Mouse (Mus musculus) heart, adult 2 months (tissue): ENCODE measurements around the gene Adcy2. TPM values are rescaled to one million over a fixed set of nuclear protein-coding genes. Genes with fewer than 3 reads are reported as not detected.

Experiments
- DNase-seq, 2 experiments: peaks; one replicate each; pipeline ENCODE4 v3.0.0; 2021
- H3K27ac ChIP-seq: fragments of 200-600 bp; 2 replicates; pipeline ENCODE4 v1.8.1; 2022
- H3K27me3 ChIP-seq: fragments of 200-500 bp; 2 replicates; pipeline ENCODE4 v1.6.1; 2012; ENCODE audit warnings: mild to moderate bottlenecking, low read length, inconsistent platforms, mixed read lengths; ENCODE audit not compliant: control insufficient read depth, insufficient read depth
- H3K36me3 ChIP-seq: fragments of 200-500 bp; 2 replicates; pipeline ENCODE4 v1.6.1; 2012; ENCODE audit warnings: low read length, inconsistent platforms; ENCODE audit not compliant: control insufficient read depth, insufficient read depth
- H3K4me1 ChIP-seq: fragments of 200-500 bp; 2 replicates; pipeline ENCODE4 v1.6.1; 2011; ENCODE audit warnings: low read length; ENCODE audit not compliant: control insufficient read depth, insufficient read depth
- H3K4me3 ChIP-seq: fragments of 200-600 bp; 2 replicates; pipeline ENCODE4 v1.8.1; 2022
- H3K79me2 ChIP-seq: fragments of 200-500 bp; replicated peaks from 2 replicates; pipeline ENCODE4 v1.6.1; 2012; ENCODE audit warnings: mild to moderate bottlenecking, inconsistent platforms, low read length, moderate library complexity, mixed read lengths; ENCODE audit not compliant: control insufficient read depth, insufficient read depth
- H3K9ac ChIP-seq: fragments of 200-500 bp; 2 replicates; pipeline ENCODE4 v1.6.1; 2012; ENCODE audit warnings: low read depth, mild to moderate bottlenecking, control low read depth, inconsistent platforms, low read length, mixed read lengths
- CTCF ChIP-seq: fragments of 200-600 bp; IDR thresholded peaks from 2 replicates; pipeline ENCODE4 v1.8.1; 2022; ENCODE audit warnings: antibody characterized with exemption, mild to moderate bottlenecking, moderate library complexity
- EP300 ChIP-seq: fragments of 200-500 bp; IDR thresholded peaks from 2 replicates; pipeline ENCODE4 v1.6.1; 2011; ENCODE audit warnings: low read depth, low read length, control low read depth; ENCODE audit not compliant: insufficient read depth
- WGBS: fragments of 180-500 bp; shearing (Covaris S2); methylation state at CpG from one replicate; pipeline ENCODE4 v1.1.7; 2018; 5-methylcytosine and 5-hydroxymethylcytosine counted together
- intact Hi-C: fragments of 180-260 bp; cut with DNase I; formaldehyde crosslinking; loops from one replicate; pipeline ENCODE4 v1.15.1; 2025
- polyA plus RNA-seq: library from polyadenylated mRNA; depleted of rRNA; stranded (reverse); fragments of >200 nt; gene quantifications from 2 replicates; pipeline ENCODE4 v1.2.3, GENCODE M21; 2012
- total RNA-seq, 2 experiments: library from RNA; stranded (reverse); gene quantifications; 2 replicates each; pipeline ENCODE4 v1.2.3; 2021

Adcy2 gene
- total and polyA plus RNA-seq, 3 experiments: 0.16 to 0.43 (median 0.32) TPM

DNA sequence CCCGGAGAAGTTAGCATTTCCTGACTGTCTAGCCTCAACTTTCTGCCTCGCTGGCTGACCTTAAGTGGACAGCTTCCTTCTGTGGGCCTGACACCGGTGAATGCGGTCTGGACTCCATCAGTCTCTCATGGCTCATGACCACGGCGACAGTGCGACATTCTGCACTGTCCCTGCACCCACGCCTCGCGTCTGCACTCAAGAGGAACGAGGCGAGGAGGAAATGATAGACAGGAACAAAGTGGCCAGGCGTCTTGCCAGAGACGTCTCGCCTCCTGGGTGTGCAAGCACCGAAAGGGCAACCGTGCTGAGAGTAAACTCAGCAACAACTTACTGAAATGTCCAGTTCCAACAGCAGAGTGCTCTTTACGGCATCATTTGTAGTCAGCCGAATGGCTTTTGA lies 427.1 kb downstream of the Adcy2 start:
- Histone ChIP-seq H3K9ac (no peak overlapping the region), H3K4me3 (no peak overlapping the region), H3K79me2 (no peaks in the 10 kb centered on the region), H3K36me3 (no peaks in the 10 kb centered on the region; the same call in 1 of the 2 replicates), H3K4me1 (no peaks in the 10 kb centered on the region; the same call in 1 of the 2 replicates), H3K27me3 (no peaks in the 10 kb centered on the region), H3K27ac (no peak overlapping the region)
- TF ChIP-seq CTCF (no peak), EP300 (peak; percentile 95)
- 49% methylated on average over 19 of the region's 19 CpGs for WGBS
- DNase-seq: peak; percentile 36 to 55
- intact Hi-C loops: no loop called here
